Mouse (Mus musculus): ENCODE data around the gene Rnaset2b.
"Not testable (repeated sequence)": the region's sequence is repeated elsewhere in the genome, so short reads cannot be mapped to it uniquely, and the experiment has no call there.

Gene Rnaset2b

DNA sequence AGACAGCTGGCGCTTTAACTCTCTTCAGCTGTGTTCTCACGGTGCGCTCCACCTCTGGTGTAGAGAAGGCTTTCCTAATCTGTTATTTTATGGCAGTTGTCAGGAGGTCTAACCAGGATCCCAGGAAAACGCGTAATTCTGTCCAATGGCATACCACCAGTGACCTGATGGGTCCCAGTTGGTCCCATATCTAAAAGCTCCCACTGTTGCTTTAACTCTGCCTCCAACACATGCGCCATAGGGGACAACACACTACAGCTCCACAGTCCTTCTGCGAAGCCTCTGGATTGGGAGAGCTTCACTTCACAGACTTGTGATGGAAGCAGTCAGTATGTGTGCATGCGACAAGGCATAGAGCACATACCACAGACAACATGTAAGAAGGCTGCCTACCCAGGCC is 9.7 kb downstream of the Rnaset2b start:
- DNase-seq (ENCODE audit: low spot score in 2 of 2): not testable (repeated sequence)

DNA sequence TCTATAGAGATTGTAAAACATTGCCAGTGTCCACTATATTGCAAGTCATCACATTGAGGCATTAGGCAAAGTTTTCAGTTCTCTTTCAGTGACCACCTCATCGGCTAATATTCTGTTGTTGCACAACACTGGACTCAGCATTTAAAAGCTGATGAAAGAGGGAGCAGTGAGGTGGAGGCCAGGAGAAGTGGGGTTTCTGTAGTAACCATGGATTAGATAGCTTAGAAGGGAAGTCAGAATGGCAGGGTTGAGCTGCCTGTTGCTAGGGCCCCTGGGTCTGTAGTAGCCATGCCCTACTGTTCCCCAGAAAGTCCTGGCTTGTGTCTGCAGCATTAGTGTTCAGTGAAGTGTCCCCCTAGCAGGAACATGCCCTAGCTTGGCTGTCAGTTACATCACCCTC is 15.7 kb downstream of the Rnaset2b start:
- DNase-seq (ENCODE audit: low spot score in 2 of 2): not testable (repeated sequence)

DNA sequence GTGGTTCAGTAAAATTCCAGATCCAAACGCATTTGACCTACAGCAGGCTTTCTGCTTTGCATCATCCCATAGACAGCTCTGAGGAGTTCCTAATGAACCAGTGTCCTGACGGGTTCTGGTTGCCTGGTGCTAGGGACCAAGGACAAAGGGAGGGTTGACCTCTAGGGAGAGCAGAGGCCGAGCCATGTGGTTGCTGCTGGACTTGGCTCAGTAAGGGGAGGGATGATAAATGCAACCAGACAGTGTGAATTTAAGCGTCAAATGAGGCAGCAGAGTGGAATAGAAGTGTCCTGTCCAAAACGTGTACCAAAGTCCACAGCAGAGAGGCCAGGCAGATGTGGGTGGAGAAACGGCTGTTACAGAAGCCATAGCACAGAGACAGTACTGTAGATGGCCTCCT is 25.1 kb downstream of the Rnaset2b start:
- DNase-seq (ENCODE audit: low spot score in 2 of 2): not testable (repeated sequence)

DNA sequence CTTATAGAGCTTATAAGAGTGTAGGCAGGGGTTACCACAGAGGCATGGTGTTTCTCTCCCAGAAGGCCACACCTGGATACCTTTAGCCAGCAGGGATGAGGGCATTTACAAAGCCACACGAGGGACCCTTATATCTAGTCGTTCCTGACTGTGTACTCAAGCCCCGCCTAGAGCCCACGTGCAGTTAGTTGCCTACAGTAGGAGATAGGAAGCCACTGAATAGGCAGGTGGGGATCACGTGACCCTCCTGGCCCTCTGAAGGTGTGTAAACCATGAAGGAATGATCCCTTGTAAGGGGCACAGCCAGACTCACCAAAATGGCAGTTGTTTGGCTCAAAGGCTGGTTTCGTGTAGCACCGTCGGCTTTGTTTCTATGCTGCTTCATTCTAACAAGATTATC is 26.4 kb downstream of the Rnaset2b start:
- not testable (repeated sequence) for DNase-seq (ENCODE audit: low spot score in 2 of 2)

DNA sequence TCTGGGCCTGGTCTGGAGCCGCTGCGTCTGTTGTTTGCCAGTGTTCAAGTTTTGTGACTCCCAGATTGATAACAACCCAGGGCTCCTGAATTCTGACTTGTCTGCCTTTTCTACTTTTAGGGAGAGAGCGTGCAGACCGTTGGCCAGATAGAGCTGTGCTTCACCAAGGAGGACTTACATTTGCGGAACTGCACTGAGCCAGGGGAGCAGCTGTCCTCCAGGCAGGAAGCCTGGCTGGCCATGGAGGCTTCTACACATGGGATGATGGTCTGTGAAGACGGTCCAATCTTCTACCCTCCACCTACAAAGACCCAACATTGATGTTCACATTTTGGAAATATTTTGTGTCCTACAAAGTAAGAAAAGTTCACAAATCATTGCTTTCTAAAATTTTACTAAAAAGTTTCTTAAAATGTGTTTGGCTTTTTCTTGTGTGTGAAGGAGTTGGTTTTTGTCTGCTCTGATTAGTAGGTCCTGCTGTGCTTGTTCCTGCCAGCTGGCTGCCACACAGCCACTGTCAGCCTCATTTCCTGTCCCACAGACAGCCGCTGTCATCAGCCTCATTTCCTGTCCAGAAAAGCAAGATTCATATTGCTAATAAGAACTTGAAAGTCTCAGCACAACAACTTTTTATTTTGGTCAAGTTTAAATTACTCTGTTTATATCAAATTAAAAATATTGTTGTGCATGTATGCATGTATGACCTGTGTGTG is 27.5 kb downstream of the Rnaset2b start:
- DNase-seq (ENCODE audit: low spot score in 2 of 2): not testable (repeated sequence)

DNA sequence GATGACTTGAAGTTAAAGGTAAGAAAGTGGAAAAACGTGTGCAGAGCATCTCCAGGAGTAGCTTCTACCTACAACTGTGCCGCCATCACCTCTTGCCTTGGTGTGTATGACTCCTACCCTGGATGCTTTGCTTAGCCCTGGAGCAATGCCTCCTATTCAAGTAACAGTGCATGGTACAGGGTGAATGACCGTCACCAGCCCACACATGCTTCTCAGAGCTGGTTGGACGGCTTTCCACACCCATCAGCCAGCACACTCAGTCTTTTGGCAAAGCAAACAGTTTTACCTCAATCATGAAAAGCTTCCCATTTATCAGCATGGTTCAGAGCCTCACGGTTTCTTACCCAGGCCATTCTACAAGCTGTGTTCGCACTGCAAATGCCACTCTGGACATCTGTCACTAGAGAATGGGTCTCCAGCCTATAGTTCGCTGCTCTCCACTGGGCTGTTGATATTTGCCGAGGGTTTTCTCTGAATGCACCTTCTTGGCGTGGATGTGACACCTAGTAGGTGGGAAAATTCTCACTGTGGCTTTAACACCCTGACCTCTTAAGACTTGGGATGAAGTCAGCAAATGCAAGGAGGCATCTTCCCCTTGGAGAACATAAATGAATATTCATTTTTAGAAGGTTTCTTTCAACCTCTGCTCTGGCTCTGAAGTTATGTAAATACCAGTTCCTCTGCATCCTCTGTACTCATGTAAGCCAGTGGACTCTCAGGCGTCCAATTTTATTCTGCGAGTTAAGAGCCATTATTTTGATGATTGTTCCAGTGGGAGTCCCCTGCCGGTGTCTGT is 31.6 kb downstream of the Rnaset2b start:
- DNase-seq (ENCODE audit: low spot score in 2 of 2): not testable (repeated sequence)

DNA sequence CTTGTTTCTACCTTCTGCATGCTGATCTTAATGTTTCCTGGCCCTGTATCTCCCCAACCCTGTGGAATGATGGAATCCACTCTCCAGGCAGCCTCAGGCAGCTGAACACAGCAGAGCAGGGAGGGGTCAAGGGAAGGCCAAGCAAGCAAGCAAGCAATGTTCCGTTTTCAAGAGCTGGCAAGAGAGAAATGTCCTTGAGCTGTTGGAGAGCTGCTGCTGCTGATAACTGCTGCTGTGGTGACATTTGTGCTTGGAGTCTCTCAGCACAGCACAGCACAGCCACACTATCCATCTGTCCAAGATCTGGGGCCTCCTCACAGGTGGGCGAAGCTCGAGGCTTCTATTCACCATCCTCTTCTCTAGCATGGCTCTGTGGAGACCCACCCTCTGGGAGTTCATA is 33.0 kb downstream of the Rnaset2b start:
- DNase-seq (ENCODE audit: low spot score in 2 of 2): not testable (repeated sequence)

DNA sequence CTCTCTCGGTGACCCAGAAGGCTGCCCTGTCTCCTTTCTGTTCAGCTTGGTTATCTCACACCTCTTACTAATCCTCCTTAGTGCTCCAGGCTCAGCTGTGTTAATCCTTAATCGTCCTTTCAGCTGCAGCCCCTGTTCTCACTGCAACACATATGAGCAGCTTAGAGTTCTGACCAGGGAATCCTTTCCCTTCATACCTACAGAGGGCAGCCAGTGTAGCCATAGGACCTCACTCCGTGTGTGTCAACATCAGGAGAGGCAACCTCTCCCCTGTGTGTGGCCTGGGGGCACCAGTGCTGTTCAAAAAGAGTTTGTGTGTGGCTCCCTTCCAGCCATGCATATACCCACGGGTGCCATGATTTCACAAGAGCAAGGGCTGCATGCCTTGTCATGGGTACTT is 35.2 kb downstream of the Rnaset2b start:
- DNase-seq (ENCODE audit: low spot score in 2 of 2): not testable (repeated sequence)

DNA sequence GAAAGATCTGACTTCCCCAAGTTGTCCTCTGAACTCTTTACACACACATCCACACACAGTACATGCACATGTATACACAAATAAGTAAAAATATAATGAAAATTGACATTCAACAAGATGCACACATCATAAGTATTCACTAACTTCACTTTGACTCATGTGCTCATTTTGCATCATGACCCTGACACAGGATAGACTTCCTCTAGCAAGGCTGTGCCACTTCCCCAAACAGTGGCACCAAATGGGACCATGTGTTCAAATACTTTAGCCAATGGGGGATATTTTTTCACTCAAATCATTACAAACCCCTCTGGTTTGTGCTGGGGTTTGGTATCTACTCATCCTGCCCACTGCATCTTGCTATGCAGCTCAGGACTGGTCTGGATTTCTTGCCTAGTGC is 38.5 kb downstream of the Rnaset2b start:
- DNase-seq (ENCODE audit: low spot score in 2 of 2): not testable (repeated sequence)

DNA sequence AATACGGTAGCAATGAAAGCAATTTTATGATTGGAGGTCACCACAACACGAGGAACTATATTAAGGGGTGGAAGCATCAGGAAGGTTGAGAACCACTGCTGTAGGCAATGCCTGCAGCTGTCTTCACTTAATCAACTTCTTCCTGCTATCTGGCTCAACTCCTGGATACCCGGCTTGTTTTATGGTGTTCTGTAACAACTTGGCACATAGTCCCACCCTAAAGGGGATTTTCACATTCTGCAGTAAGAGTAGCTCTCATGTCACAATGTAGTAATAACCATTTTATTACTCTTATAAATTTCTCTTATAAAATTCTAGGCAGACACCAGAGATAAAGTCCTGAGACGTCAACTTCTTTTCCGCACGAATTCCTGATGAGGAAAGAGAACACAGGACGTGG is 39.0 kb downstream of the Rnaset2b start:
- not testable (repeated sequence) for DNase-seq (ENCODE audit: low spot score in 2 of 2)

DNA sequence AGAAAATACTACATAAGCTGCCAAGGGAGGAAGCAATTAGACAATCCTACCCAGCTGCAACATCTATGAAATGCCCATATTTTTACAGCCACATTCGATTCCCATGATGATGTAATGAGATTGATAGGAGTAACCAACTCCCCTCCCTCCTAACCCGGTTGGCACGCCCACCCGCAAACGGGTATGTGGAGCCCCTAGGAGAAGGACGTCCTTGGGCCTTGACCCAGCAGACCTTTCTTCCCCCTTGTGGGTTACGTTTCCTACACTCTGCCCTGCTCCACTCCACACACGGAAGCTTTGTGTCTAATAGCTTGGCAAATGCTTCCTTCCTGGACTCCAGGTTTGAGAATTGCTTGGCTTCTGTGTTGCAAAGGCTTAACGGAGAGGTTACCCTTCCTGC is 39.5 kb downstream of the Rnaset2b start:
- DNase-seq (ENCODE audit: low spot score in 2 of 2): not testable (repeated sequence)

DNA sequence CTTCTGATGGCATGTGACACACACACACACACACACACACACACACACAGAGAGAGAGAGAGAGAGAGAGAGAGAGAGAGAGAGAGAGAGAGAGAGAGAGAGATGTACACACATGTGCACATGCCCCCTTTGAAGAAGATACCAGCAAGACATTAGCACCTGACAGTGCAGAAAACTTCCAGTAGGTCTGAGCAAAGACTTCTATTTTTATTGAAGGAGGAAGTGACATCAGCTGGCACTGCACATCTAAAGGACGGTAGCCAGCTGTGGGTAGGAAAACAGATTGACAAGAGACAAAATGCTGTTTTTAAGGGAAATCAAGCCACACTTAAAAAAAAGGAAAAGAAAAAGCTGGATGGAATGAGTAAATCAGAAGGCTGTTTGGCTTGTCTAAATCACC is 43.8 kb downstream of the Rnaset2b start:
- DNase-seq (ENCODE audit: low spot score in 2 of 2): not testable (repeated sequence)

DNA sequence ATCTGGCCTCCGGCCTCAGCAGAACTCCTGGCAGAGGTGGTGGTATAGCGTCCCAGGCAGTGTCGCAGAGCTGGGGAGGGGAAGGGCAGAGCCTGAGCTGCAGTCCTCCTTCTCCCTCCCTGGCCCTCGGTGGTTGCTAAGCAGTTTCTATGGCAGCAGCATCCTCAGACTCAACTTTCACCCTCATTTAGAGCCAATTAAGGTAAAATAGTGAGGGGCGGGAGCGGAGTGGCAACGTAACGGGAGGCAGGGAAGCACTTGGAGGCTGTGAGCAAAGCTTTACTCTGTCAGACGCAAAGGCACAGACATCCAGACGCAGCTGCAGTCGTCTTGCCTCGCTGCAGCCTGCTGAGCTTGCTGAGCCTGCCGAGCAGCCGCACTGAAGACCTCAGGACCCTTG is 54.8 kb downstream of the Rnaset2b start, which contains the start of gene Gm1604a:
Gm1604a (plus strand) TSS at position 312 of the 400 bp plus-strand sequence.
- DNase-seq (ENCODE audit: low spot score in 2 of 2): peak; percentile 26 to 47

DNA sequence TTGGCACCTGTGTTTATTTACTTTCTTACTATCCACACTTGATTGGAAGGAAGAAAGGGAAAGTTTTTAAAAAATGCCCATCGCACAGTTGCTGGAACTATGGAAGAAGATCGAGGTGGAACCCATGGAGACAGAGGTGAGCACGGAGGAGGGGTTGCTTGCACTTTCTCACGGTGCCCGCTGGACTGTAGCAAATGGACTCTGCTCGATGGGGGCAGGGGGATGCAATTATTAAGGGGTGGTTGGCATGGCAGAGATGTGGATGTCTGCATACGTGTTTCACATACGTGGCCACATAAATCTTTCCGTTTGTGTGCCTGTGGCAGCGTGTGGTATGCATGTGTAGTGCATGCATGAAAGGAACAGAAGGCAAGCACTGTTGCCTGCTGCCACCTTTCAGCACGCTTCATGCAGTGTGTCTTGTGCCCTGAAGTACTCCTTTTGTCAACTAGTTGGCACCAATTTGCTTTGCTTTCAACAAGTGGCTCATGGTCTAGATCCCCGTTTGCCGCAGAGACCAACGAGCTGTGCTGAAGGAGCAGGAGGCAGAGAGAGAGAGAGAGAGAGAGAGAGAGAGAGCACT is 55.4 kb downstream of the Rnaset2b start:
- DNase-seq (ENCODE audit: low spot score in 2 of 2): not testable (repeated sequence)

DNA sequence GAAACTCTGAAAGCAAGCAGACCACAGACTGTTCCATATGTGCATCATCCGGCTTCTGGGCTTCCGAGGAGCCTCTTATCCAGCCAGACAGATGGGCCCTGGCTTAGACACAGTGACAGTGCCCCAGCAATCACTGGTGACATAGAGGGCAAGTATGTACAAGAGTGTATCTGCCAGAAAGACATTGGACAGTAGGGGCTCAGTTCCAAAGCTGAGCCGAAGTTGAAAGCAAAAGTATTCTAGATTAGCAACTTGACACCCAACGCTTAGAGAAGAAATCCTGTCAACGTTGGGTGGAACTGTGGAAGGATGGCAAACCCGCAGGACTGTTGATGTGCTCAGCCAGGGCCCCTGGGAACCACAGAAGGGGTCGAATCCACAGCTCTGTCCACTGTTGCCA is 59.8 kb downstream of the Rnaset2b start:
- DNase-seq (ENCODE audit: low spot score in 2 of 2): not testable (repeated sequence)

DNA sequence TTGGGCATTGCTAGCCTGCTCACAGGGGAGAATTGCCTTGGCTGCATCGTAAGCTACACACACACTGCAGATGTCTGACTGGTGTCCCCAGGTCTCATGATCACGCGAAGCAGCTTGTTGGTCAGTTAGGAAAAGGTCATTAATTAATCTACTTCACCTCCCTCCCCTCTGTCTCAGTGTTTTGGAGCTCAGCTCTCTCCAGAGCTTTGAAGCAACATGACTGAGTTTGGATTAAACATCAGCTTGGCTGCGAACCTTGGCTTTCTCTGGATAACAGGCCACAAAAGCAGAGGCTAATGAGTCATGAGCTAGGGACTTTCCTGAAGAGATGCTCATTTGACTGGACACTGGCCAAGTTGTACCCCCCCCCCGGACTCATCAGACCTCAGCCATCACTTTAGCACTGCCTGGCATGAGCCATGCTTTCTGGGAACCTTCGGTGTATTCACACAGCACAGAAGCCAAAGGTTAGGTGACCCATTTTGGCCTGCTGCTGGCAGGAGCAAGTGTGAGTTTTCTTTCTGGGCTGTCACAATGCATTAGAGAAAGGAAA is 60.3 kb downstream of the Rnaset2b start:
- not testable (repeated sequence) for DNase-seq (ENCODE audit: low spot score in 2 of 2)

DNA sequence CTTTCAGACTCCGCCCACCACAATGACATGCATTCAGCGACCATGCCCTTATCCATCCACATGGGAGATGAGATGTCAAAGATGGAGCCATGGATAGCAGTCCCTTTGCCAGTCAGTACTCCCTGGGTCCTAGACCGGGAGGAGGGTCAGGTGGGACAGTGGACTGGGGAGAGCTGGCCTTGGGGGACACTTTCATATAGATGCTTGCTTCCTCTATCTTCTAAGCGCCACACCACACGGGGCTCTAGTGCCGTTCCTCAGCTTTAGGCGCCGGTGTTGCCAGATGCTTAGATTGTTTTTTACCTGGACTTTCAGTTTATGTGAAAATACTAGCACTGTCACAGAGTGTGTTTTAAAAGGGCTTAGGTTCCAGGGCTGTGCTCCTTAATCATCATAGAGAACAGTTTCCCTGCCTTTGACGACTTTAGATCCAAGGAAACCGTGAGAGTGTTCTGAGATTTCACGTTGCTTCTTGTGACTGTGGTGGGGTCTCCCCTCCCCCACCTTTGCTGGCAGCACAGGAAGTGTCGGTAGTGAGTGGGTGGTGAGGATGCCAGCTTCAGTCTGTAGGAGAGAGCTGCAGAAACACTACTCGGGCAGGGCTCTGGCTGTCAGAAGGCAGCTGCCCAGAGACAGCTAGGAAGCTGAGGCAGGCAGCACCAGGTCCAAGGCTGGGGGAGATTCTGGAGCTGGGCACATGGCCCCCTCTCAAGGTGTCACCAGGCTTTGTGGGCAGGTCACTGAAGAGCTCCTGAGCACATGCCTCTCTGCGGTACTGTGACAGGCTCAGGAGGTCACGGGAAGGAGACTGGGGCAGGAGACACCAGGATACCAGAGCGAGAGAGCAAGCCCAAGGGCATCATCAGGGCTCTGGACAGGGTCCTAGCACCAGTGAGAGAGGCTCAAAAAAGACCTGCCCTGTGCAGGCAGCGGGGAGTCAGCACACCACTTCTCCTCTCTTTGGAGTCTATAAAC is 63.0 kb downstream of the Rnaset2b start:
- DNase-seq (ENCODE audit: low spot score in 2 of 2): not testable (repeated sequence)

All from frontal cortex, postnatal 14 days (tissue).